Mouse (Mus musculus): ENCODE data around the gene Zc3h10. TPM values are rescaled to one million over a fixed set of nuclear protein-coding genes. Genes with fewer than 3 reads are reported as not detected.
"Not testable (repeated sequence)": the region's sequence is repeated elsewhere in the genome, so short reads cannot be mapped to it uniquely, and the experiment has no call there.

The Zc3h10 gene
- total RNA-seq, 2 experiments from 2014 or later: 4.6 to 8.3 TPM

- no peak for DNase-seq (ENCODE audit: low spot score)
Measured at GRCm38 (mm10) chr10:128497134-128497737, 50.3 kb downstream of the Zc3h10 start.

- no peak for DNase-seq (ENCODE audit: low spot score)
Measured at GRCm38 (mm10) chr10:128496509-128497077, 51.0 kb downstream of the Zc3h10 start.

GRCm38 (mm10) chr10:128495903-128496302, 51.7 kb downstream of the Zc3h10 start:
- no peak for DNase-seq (ENCODE audit: low spot score)

GRCm38 (mm10) chr10:128495270-128495669, 52.3 kb downstream of the Zc3h10 start:
- no peak for DNase-seq (ENCODE audit: low spot score)

- no peak for DNase-seq (ENCODE audit: low spot score)
Measured at GRCm38 (mm10) chr10:128494667-128495245, 52.8 kb downstream of the Zc3h10 start.

- peak; percentile 99 for DNase-seq (ENCODE audit: low spot score)
Measured at GRCm38 (mm10) chr10:128493695-128494666, 53.6 kb downstream of the Zc3h10 start, which contains the start of gene Myl6. Gene Myl6, minus strand, starts transcription at chr10:128494145.

GRCm38 (mm10) chr10:128493319-128493694, 54.3 kb downstream of the Zc3h10 start:
- DNase-seq (ENCODE audit: low spot score): no peak

GRCm38 (mm10) chr10:128492633-128493311, 54.8 kb downstream of the Zc3h10 start:
- DNase-seq (ENCODE audit: low spot score): peak; percentile 66

GRCm38 (mm10) chr10:128492051-128492450, 55.5 kb downstream of the Zc3h10 start:
- DNase-seq (ENCODE audit: low spot score): not testable (repeated sequence)

Small RNA genes lying within 50 kb of the gene (microRNA-seq; reads per million reads assigned to microRNA genes)
- gene Gm47275 (not detected), gene Mir6916 (not detected), gene Mir6917 (not detected)

Other genes with a start within 250 kb of the Zc3h10 start
- gene Il23a, start 249.0 kb downstream of the Zc3h10 start, total RNA-seq (2021): not detected
- 1 to 10 TPM; 3.3 to 3.7 TPM for gene Pan2, start 244.4 kb downstream of the Zc3h10 start, total RNA-seq (2021)
- gene Cnpy2, start 225.3 kb downstream of the Zc3h10 start, total RNA-seq (2021): 10 to 100 TPM; 46.4 to 48.3 TPM
- gene Cs, start 210.0 kb downstream of the Zc3h10 start, total RNA-seq (2021): 100 to 1,000 TPM; 561 to 590 TPM
- 100 to 1,000 TPM; 388 to 467 TPM for gene Coq10a, start 178.8 kb downstream of the Zc3h10 start, total RNA-seq (2021)
- 10 to 100 TPM; 44.5 to 47.0 TPM for gene Ankrd52, start 170.7 kb downstream of the Zc3h10 start, total RNA-seq (2021)
- gene Slc39a5, start 146.5 kb downstream of the Zc3h10 start, total RNA-seq (2021): not detected
- 10 to 100 TPM; 61.0 to 65.2 TPM for gene Nabp2, start 136.3 kb downstream of the Zc3h10 start, total RNA-seq (2021)
- gene Rnf41, start 136.1 kb downstream of the Zc3h10 start, total RNA-seq (2021): 10 to 100 TPM; 12.7 to 13.2 TPM
- gene Smarcc2, start 88.5 kb downstream of the Zc3h10 start, total RNA-seq (2021): 10 to 100 TPM; 44.1 to 49.5 TPM
- 100 to 1,000 TPM; 150 to 187 TPM for gene Myl6, start 53.6 kb downstream of the Zc3h10 start, total RNA-seq (2021)
- 10 to 100 TPM in 1 of 2 experiments, 1 to 10 TPM in 1; 9.0 to 28.2 TPM for gene Myl6b, start 49.1 kb downstream of the Zc3h10 start, total RNA-seq (2021)
- gene Esyt1, start 21.9 kb downstream of the Zc3h10 start, total RNA-seq (2021): 10 to 100 TPM; 12.3 to 15.3 TPM
- gene Rpl41, start 1.5 kb upstream of the Zc3h10 start, total RNA-seq (2021): 1,000 to 10,000 TPM; 1,015 to 1,049 TPM
- 10 to 100 TPM; 35.4 to 37.6 TPM for gene Pa2g4, start 18.2 kb upstream of the Zc3h10 start, total RNA-seq (2021)
- gene Erbb3, start 41.9 kb upstream of the Zc3h10 start, total RNA-seq (2021): 1 to 10 TPM; 2.7 TPM
- 100 to 1,000 TPM; 345 to 363 TPM for gene Rps26, start 79.0 kb upstream of the Zc3h10 start, total RNA-seq (2021)
- gene Ikzf4, start 98.2 kb upstream of the Zc3h10 start, total RNA-seq (2021): under 1 TPM; 0.37 to 0.57 TPM
- gene Suox, start 126.3 kb upstream of the Zc3h10 start, total RNA-seq (2021): 10 to 100 TPM; 27.7 to 28.3 TPM
- gene Rab5b, start 148.5 kb upstream of the Zc3h10 start, total RNA-seq (2021): 10 to 100 TPM; 90.8 to 92.1 TPM
- gene Pmel, start 156.4 kb upstream of the Zc3h10 start, total RNA-seq (2021): not detected
- gene Cdk2, start 157.3 kb upstream of the Zc3h10 start, total RNA-seq (2021): 1 to 10 TPM; 2.3 to 2.7 TPM
- 1 to 10 TPM; 7.8 to 8.5 TPM for gene Dgka, start 197.1 kb upstream of the Zc3h10 start, total RNA-seq (2021)
- gene Pym1, start 200.1 kb upstream of the Zc3h10 start, total RNA-seq (2021): 10 to 100 TPM; 12.0 to 12.4 TPM
- 1 to 10 TPM; 1.1 to 1.9 TPM for gene Mmp19, start 243.1 kb upstream of the Zc3h10 start, total RNA-seq (2021)

Data from gastrocnemius, adult 18-20 months (tissue).